Mouse (Mus musculus) midbrain, embryonic 12.5 days (tissue): ENCODE measurements around the gene Ptprg. TPM values are rescaled to one million over a fixed set of nuclear protein-coding genes. Genes with fewer than 3 reads are reported as not detected.

Source experiments
- ATAC-seq: fragments of 200-750 bp; cut with Nextera tagmentation; 2 replicates; pipeline ENCODE4 v1.8.0; 2017; ENCODE audit warnings: low read depth, moderate TSS enrichment, moderate library complexity; ENCODE audit not compliant: low FRiP score
- H3K27ac ChIP-seq: fragments of 300-500 bp; sonication (generic); replicated peaks from 2 replicates; pipeline ENCODE4 v1.5.1; 2016; ENCODE audit warnings: mild to moderate bottlenecking
- H3K27me3 ChIP-seq: fragments of 300-500 bp; sonication (generic); 2 replicates; pipeline ENCODE4 v1.6.1; 2016; ENCODE audit warnings: mild to moderate bottlenecking
- H3K36me3 ChIP-seq: fragments of 300-500 bp; sonication (generic); 2 replicates; pipeline ENCODE4 v1.6.1; 2016
- H3K4me1 ChIP-seq: fragments of 300-500 bp; sonication (generic); 2 replicates; pipeline ENCODE4 v1.6.1; 2016
- H3K4me2 ChIP-seq: fragments of 300-500 bp; sonication (generic); replicated peaks from 2 replicates; pipeline ENCODE4 v1.6.1; 2016; ENCODE audit warnings: mild to moderate bottlenecking, moderate library complexity
- H3K4me3 ChIP-seq: fragments of 300-500 bp; sonication (generic); 2 replicates; pipeline ENCODE4 v1.5.1; 2016; ENCODE audit warnings: mild to moderate bottlenecking
- H3K9ac ChIP-seq: fragments of 300-500 bp; sonication (generic); replicated peaks from 2 replicates; pipeline ENCODE4 v1.6.1; 2016; ENCODE audit warnings: mild to moderate bottlenecking, moderate library complexity
- H3K9me3 ChIP-seq: fragments of 300-500 bp; sonication (generic); 2 replicates; pipeline ENCODE4 v1.6.1; 2016; ENCODE audit warnings: mild to moderate bottlenecking
- WGBS: fragments of 180-500 bp; shearing (Covaris S2); methylation state at CpG from one replicate; pipeline ENCODE4 v1.1.7; 2016; 5-methylcytosine and 5-hydroxymethylcytosine counted together
- polyA plus RNA-seq: library from polyadenylated mRNA; unstranded; fragments of >200 nt; fragmentation: Nextera tagmentation; extraction: Ambion mirVana; gene quantifications from 2 replicates; pipeline ENCODE4 v1.2.1, GENCODE M21; 2016

Gene Ptprg
- polyA plus RNA-seq, 1 experiment from 2014 or later, result 47.4 TPM

GRCm38 (mm10) chr14:11883142-11883921, 330.0 kb downstream of the Ptprg start:
- Histone ChIP-seq H3K36me3 (no peaks in the 10 kb centered on the region), H3K9ac (no peak overlapping the region), H3K4me1 (peaks cover 16% of the 10 kb centered on the region), H3K4me2 (no peak overlapping the region), H3K27ac (no peak overlapping the region), H3K4me3 (no peak overlapping the region), H3K27me3 (0 out of 2 replicates have a peak, but pooled peaks cover 3% of the 10 kb centered on the region), H3K9me3 (no peaks in the 10 kb centered on the region)
- 18% methylated on average over 10 of the region's 10 CpGs for WGBS
- ATAC-seq, result no peak

- H3K4me1 ChIP-seq, result peaks cover 16% of the 10 kb centered on the region
- H3K27ac ChIP-seq, result no peak overlapping the region
- 67% methylated on average over 5 of the region's 5 CpGs for WGBS
- ATAC-seq, result no peak
- no peak overlapping the region for H3K4me2 ChIP-seq
- H3K9me3 ChIP-seq, result no peaks in the 10 kb centered on the region
- H3K4me3 ChIP-seq, result no peak overlapping the region
- no peaks in the 10 kb centered on the region for H3K36me3 ChIP-seq
- H3K27me3 ChIP-seq, result 0 out of 2 replicates have a peak, but pooled peaks cover 3% of the 10 kb centered on the region
- H3K9ac ChIP-seq, result no peak overlapping the region
These were observed 330.7 kb downstream of the Ptprg start for GRCm38 (mm10) chr14:11883995-11884394.

GRCm38 (mm10) chr14:11886417-11886816, 333.1 kb downstream of the Ptprg start:
- H3K4me1 ChIP-seq, result peaks cover 13% of the 10 kb centered on the region
- no peaks in the 10 kb centered on the region for H3K9me3 ChIP-seq
- 0 out of 2 replicates have a peak, but pooled peaks cover 3% of the 10 kb centered on the region for H3K27me3 ChIP-seq
- ATAC-seq, result no peak
- H3K4me3 ChIP-seq, result no peak overlapping the region
- H3K4me2 ChIP-seq, result no peak overlapping the region
- no peak overlapping the region for H3K27ac ChIP-seq
- H3K9ac ChIP-seq, result no peak overlapping the region
- WGBS, result 91% methylated on average over 3 of the region's 3 CpGs
- no peaks in the 10 kb centered on the region for H3K36me3 ChIP-seq

GRCm38 (mm10) chr14:11890890-11891289, 337.6 kb downstream of the Ptprg start:
- no peak for ATAC-seq
- Histone ChIP-seq H3K27ac (no peak overlapping the region), H3K4me2 (no peak overlapping the region), H3K9ac (no peak overlapping the region), H3K36me3 (no peaks in the 10 kb centered on the region), H3K4me1 (peaks cover 6% of the 10 kb centered on the region), H3K27me3 (no peaks in the 10 kb centered on the region), H3K4me3 (no peak overlapping the region), H3K9me3 (no peaks in the 10 kb centered on the region)
- 78% methylated on average over 3 of the region's 3 CpGs for WGBS

GRCm38 (mm10) chr14:11892621-11893020, 339.3 kb downstream of the Ptprg start:
- Histone ChIP-seq H3K9ac (no peak overlapping the region), H3K4me1 (peaks cover 6% of the 10 kb centered on the region), H3K4me3 (no peak overlapping the region), H3K27me3 (no peaks in the 10 kb centered on the region), H3K36me3 (no peaks in the 10 kb centered on the region), H3K27ac (no peak overlapping the region), H3K4me2 (no peak overlapping the region), H3K9me3 (no peaks in the 10 kb centered on the region)
- ATAC-seq, result no peak
- 62% methylated on average over 9 of the region's 9 CpGs for WGBS

- no peak overlapping the region for H3K9ac ChIP-seq
- H3K36me3 ChIP-seq, result no peaks in the 10 kb centered on the region
- H3K27ac ChIP-seq, result no peak overlapping the region
- no peak overlapping the region for H3K4me3 ChIP-seq
- ATAC-seq, result no peak
- H3K27me3 ChIP-seq, result no peaks in the 10 kb centered on the region
- no peaks in the 10 kb centered on the region for H3K9me3 ChIP-seq
- H3K4me1 ChIP-seq, result peaks cover 6% of the 10 kb centered on the region
- no peak overlapping the region for H3K4me2 ChIP-seq
- 87% methylated on average over 13 of the region's 13 CpGs for WGBS
These were observed 342.2 kb downstream of the Ptprg start for GRCm38 (mm10) chr14:11895486-11895885.

GRCm38 (mm10) chr14:11902794-11903193, 349.5 kb downstream of the Ptprg start:
- H3K9ac ChIP-seq, result no peak overlapping the region
- WGBS, result 13% methylated on average over 2 of the region's 2 CpGs
- ATAC-seq, result no peak
- H3K4me2 ChIP-seq, result no peak overlapping the region
- no peak overlapping the region for H3K4me3 ChIP-seq
- H3K27me3 ChIP-seq, result no peaks in the 10 kb centered on the region
- no peaks in the 10 kb centered on the region for H3K36me3 ChIP-seq
- H3K4me1 ChIP-seq, result peaks cover 8% of the 10 kb centered on the region; the same call in 1 of the 2 replicates
- H3K9me3 ChIP-seq, result no peaks in the 10 kb centered on the region
- no peak overlapping the region for H3K27ac ChIP-seq

GRCm38 (mm10) chr14:11906130-11906675, 352.9 kb downstream of the Ptprg start:
- Histone ChIP-seq H3K4me3 (no peak overlapping the region), H3K27ac (no peak overlapping the region), H3K4me1 (peaks cover 8% of the 10 kb centered on the region; the same call in 1 of the 2 replicates), H3K27me3 (no peaks in the 10 kb centered on the region), H3K4me2 (no peak overlapping the region), H3K9ac (no peak overlapping the region), H3K36me3 (no peaks in the 10 kb centered on the region), H3K9me3 (no peaks in the 10 kb centered on the region)
- ATAC-seq, result no peak
- WGBS, result 61% methylated on average over 5 of the region's 5 CpGs

GRCm38 (mm10) chr14:11912253-11912652, 358.9 kb downstream of the Ptprg start:
- no peak for ATAC-seq
- no peak overlapping the region for H3K27ac ChIP-seq
- H3K27me3 ChIP-seq, result no peaks in the 10 kb centered on the region
- H3K9ac ChIP-seq, result no peak overlapping the region
- H3K4me2 ChIP-seq, result no peak overlapping the region
- WGBS, result 86% methylated on average over 1 of the region's 1 CpGs
- H3K4me1 ChIP-seq, result no peaks in the 10 kb centered on the region
- no peaks in the 10 kb centered on the region for H3K36me3 ChIP-seq
- H3K4me3 ChIP-seq, result no peak overlapping the region
- no peaks in the 10 kb centered on the region for H3K9me3 ChIP-seq

- 95% methylated on average over 5 of the region's 5 CpGs for WGBS
- Histone ChIP-seq H3K4me2 (no peak overlapping the region), H3K27ac (no peak overlapping the region), H3K9ac (no peak overlapping the region), H3K4me1 (no peaks in the 10 kb centered on the region), H3K27me3 (no peaks in the 10 kb centered on the region), H3K36me3 (no peaks in the 10 kb centered on the region), H3K9me3 (no peaks in the 10 kb centered on the region), H3K4me3 (no peak overlapping the region)
- no peak for ATAC-seq
These were observed 363.9 kb downstream of the Ptprg start for GRCm38 (mm10) chr14:11917225-11917624.

- H3K27ac ChIP-seq, result no peak overlapping the region
- no peak for ATAC-seq
- 24% methylated on average over 2 of the region's 2 CpGs for WGBS
- H3K4me3 ChIP-seq, result no peak overlapping the region
- H3K27me3 ChIP-seq, result peaks cover 6% of the 10 kb centered on the region; the same call in 1 of the 2 replicates
- 0 out of 2 replicates have a peak, but pooled peaks cover 2% of the 10 kb centered on the region for H3K9me3 ChIP-seq
- H3K36me3 ChIP-seq, result no peaks in the 10 kb centered on the region
- H3K4me1 ChIP-seq, result no peaks in the 10 kb centered on the region
- H3K4me2 ChIP-seq, result no peak overlapping the region
- no peak overlapping the region for H3K9ac ChIP-seq
These were observed 375.2 kb downstream of the Ptprg start for GRCm38 (mm10) chr14:11928545-11928944.

GRCm38 (mm10) chr14:11932517-11932916, 379.2 kb downstream of the Ptprg start:
- no peak overlapping the region for H3K4me2 ChIP-seq
- 0 out of 2 replicates have a peak, but pooled peaks cover 3% of the 10 kb centered on the region for H3K9me3 ChIP-seq
- WGBS, result 37% methylated on average over 3 of the region's 3 CpGs
- no peaks in the 10 kb centered on the region for H3K36me3 ChIP-seq
- no peaks in the 10 kb centered on the region for H3K4me1 ChIP-seq
- ATAC-seq, result no peak
- H3K27me3 ChIP-seq, result peaks cover 6% of the 10 kb centered on the region; the same call in 1 of the 2 replicates
- H3K27ac ChIP-seq, result no peak overlapping the region
- no peak overlapping the region for H3K4me3 ChIP-seq
- no peak overlapping the region for H3K9ac ChIP-seq
